Mouse (Mus musculus) embryonic facial prominence, embryonic 10.5 days (tissue): ENCODE data around the gene Akap10. TPM values are rescaled to one million over a fixed set of nuclear protein-coding genes. Genes with fewer than 3 reads are reported as not detected.

Experiments used
- DNase-seq: peaks from one replicate; pipeline ENCODE4 v3.0.0-alpha.2; 2017; ENCODE audit warnings: low spot score
- H3K27ac ChIP-seq: fragments of 300-500 bp; sonication (generic); replicated peaks from 2 replicates; pipeline ENCODE4 v1.5.1; 2016; ENCODE audit warnings: mild to moderate bottlenecking
- H3K27me3 ChIP-seq: fragments of 300-500 bp; sonication (generic); replicated peaks from 2 replicates; pipeline ENCODE4 v1.6.1; 2016; ENCODE audit warnings: low read depth, mild to moderate bottlenecking; ENCODE audit not compliant: poor library complexity, severe bottlenecking
- H3K36me3 ChIP-seq: fragments of 300-500 bp; sonication (generic); replicated peaks from 2 replicates; pipeline ENCODE4 v1.6.1; 2016; ENCODE audit warnings: mild to moderate bottlenecking, moderate library complexity
- H3K4me1 ChIP-seq: fragments of 300-500 bp; sonication (generic); 2 replicates; pipeline ENCODE4 v1.6.1; 2016
- H3K4me3 ChIP-seq: fragments of 300-500 bp; sonication (generic); 2 replicates; pipeline ENCODE4 v1.5.1; 2016; ENCODE audit warnings: mild to moderate bottlenecking, moderate library complexity
- H3K9me3 ChIP-seq: fragments of 300-500 bp; sonication (generic); 2 replicates; pipeline ENCODE4 v1.6.1; 2016; ENCODE audit warnings: mild to moderate bottlenecking
- WGBS: fragments of 180-500 bp; shearing (Covaris S2); methylation state at CpG from one replicate; pipeline ENCODE4 v1.1.7; 2016; 5-methylcytosine and 5-hydroxymethylcytosine counted together
- polyA plus RNA-seq: library from polyadenylated mRNA; unstranded; fragments of >200 nt; fragmentation: Nextera tagmentation; extraction: Ambion mirVana; gene quantifications from 2 replicates; pipeline ENCODE4 v1.2.1, GENCODE M21; 2016

The Akap10 gene
- polyA plus RNA-seq, 1 experiment from 2014 or later, result 18.6 TPM

- no peaks in the 10 kb centered on the region for H3K27me3 ChIP-seq
- H3K9me3 ChIP-seq, result no peaks in the 10 kb centered on the region
- H3K27ac ChIP-seq, result no peak overlapping the region
- WGBS, result 92% methylated on average over 3 of the region's 3 CpGs
- no peaks in the 10 kb centered on the region for H3K4me1 ChIP-seq
- no peak for DNase-seq
- H3K4me3 ChIP-seq, result no peak overlapping the region
- H3K36me3 ChIP-seq, result peaks cover 61% of the 10 kb centered on the region
These were observed 10.3 kb downstream of the Akap10 start for GRCm38 (mm10) chr11:61919702-61920101.

- H3K4me3 ChIP-seq, result no peak overlapping the region
- peaks cover 93% of the 10 kb centered on the region for H3K36me3 ChIP-seq
- H3K4me1 ChIP-seq, result no peaks in the 10 kb centered on the region
- DNase-seq, result no peak
- H3K27ac ChIP-seq, result no peak overlapping the region
- H3K27me3 ChIP-seq, result no peaks in the 10 kb centered on the region
- H3K9me3 ChIP-seq, result no peaks in the 10 kb centered on the region
These were observed 21.7 kb downstream of the Akap10 start for GRCm38 (mm10) chr11:61908315-61908714.

- H3K27me3 ChIP-seq, result no peaks in the 10 kb centered on the region
- 84% methylated on average over 5 of the region's 5 CpGs for WGBS
- peaks cover 91% of the 10 kb centered on the region for H3K36me3 ChIP-seq
- H3K4me3 ChIP-seq, result no peak overlapping the region
- no peak overlapping the region for H3K27ac ChIP-seq
- H3K4me1 ChIP-seq, result no peaks in the 10 kb centered on the region
- DNase-seq, result no peak
- no peaks in the 10 kb centered on the region for H3K9me3 ChIP-seq
These were observed 47.9 kb downstream of the Akap10 start for GRCm38 (mm10) chr11:61882183-61882582.

- H3K4me1 ChIP-seq, result no peaks in the 10 kb centered on the region
- DNase-seq, result no peak
- no peak overlapping the region for H3K27ac ChIP-seq
- no peaks in the 10 kb centered on the region for H3K9me3 ChIP-seq
- H3K27me3 ChIP-seq, result no peaks in the 10 kb centered on the region
- no peak overlapping the region for H3K4me3 ChIP-seq
- peaks cover 96% of the 10 kb centered on the region for H3K36me3 ChIP-seq
These were observed 50.1 kb downstream of the Akap10 start for GRCm38 (mm10) chr11:61879921-61880320.

GRCm38 (mm10) chr11:61871881-61872280 lies 58.2 kb downstream of the Akap10 start:
- Histone ChIP-seq H3K27me3 (no peaks in the 10 kb centered on the region), H3K4me3 (no peak overlapping the region), H3K27ac (no peak overlapping the region), H3K36me3 (peaks cover 91% of the 10 kb centered on the region), H3K4me1 (no peaks in the 10 kb centered on the region), H3K9me3 (no peaks in the 10 kb centered on the region)
- DNase-seq, result no peak
- WGBS, result 94% methylated on average over 5 of the region's 5 CpGs

GRCm38 (mm10) chr11:61866856-61867255 lies 63.2 kb downstream of the Akap10 start:
- H3K9me3 ChIP-seq, result no peaks in the 10 kb centered on the region
- peaks cover 46% of the 10 kb centered on the region for H3K36me3 ChIP-seq
- no peaks in the 10 kb centered on the region for H3K4me1 ChIP-seq

GRCm38 (mm10) chr11:61861781-61862547 lies 68.1 kb downstream of the Akap10 start:
- Histone ChIP-seq H3K4me3 (no peak overlapping the region), H3K27ac (no peak overlapping the region), H3K36me3 (peaks cover 5% of the 10 kb centered on the region), H3K9me3 (no peaks in the 10 kb centered on the region), H3K4me1 (no peaks in the 10 kb centered on the region), H3K27me3 (no peaks in the 10 kb centered on the region)
- 78% methylated on average over 6 of the region's 6 CpGs for WGBS
- no peak for DNase-seq

More at GRCm38 (mm10) chr11:61866856-61867255, 63.2 kb downstream of the Akap10 start:
- Histone ChIP-seq H3K4me3 (no peak overlapping the region), H3K27ac (no peak overlapping the region), H3K27me3 (no peaks in the 10 kb centered on the region)
- DNase-seq, result no peak

GRCm38 (mm10) chr11:61859316-61859715 lies 70.7 kb downstream of the Akap10 start:
- WGBS, result 68% methylated on average over 1 of the region's 1 CpGs
- DNase-seq, result no peak
- H3K27ac ChIP-seq, result no peak overlapping the region

GRCm38 (mm10) chr11:61855539-61855938 lies 74.5 kb downstream of the Akap10 start:
- peaks cover 2% of the 10 kb centered on the region; the same call in 1 of the 2 replicates for H3K36me3 ChIP-seq
- 51% methylated on average over 6 of the region's 6 CpGs for WGBS
- peak overlapping the region; percentile 97 for H3K4me3 ChIP-seq
- no peak for DNase-seq
- H3K27me3 ChIP-seq, result no peaks in the 10 kb centered on the region
- H3K9me3 ChIP-seq, result no peaks in the 10 kb centered on the region
- peaks cover 21% of the 10 kb centered on the region for H3K4me1 ChIP-seq
- peak overlapping the region; percentile 96 for H3K27ac ChIP-seq

More at GRCm38 (mm10) chr11:61859316-61859715, 70.7 kb downstream of the Akap10 start:
- no peaks in the 10 kb centered on the region for H3K36me3 ChIP-seq
- peaks cover 9% of the 10 kb centered on the region; the same call in 1 of the 2 replicates for H3K4me1 ChIP-seq
- H3K9me3 ChIP-seq, result no peaks in the 10 kb centered on the region
- H3K27me3 ChIP-seq, result no peaks in the 10 kb centered on the region
- H3K4me3 ChIP-seq, result no peak overlapping the region

GRCm38 (mm10) chr11:61854988-61855411 lies 75.1 kb downstream of the Akap10 start, which contains the start of gene Ulk2:
TSS of gene Ulk2 (minus strand) at chr11:61855073.
- Histone ChIP-seq H3K27ac (peak within 1 kb of the TSS; percentile 96), H3K27me3 (no peaks in the 10 kb centered on the region)

GRCm38 (mm10) chr11:61854211-61854987 lies 75.7 kb downstream of the Akap10 start:
- peak; percentile 85 for DNase-seq
- Histone ChIP-seq H3K4me1 (peaks cover 21% of the 10 kb centered on the region), H3K27ac (peak overlapping the region; percentile 96), H3K4me3 (peak overlapping the region; percentile 97), H3K27me3 (no peaks in the 10 kb centered on the region), H3K36me3 (peaks cover 6% of the 10 kb centered on the region; the same call in 1 of the 2 replicates), H3K9me3 (no peaks in the 10 kb centered on the region)
- WGBS, result under 1% methylated on average over 87 of the region's 87 CpGs

More at GRCm38 (mm10) chr11:61854988-61855411, 75.1 kb downstream of the Akap10 start, which contains the start of gene Ulk2:
- Histone ChIP-seq H3K4me1 (peaks cover 21% of the 10 kb centered on the region), H3K36me3 (peaks cover 3% of the 10 kb centered on the region; the same call in 1 of the 2 replicates), H3K9me3 (no peaks in the 10 kb centered on the region), H3K4me3 (peak within 1 kb of the TSS; percentile 97)
- DNase-seq, result peak; percentile 91
- under 1% methylated on average over 58 of the region's 58 CpGs for whole genome bisulfite sequencing

GRCm38 (mm10) chr11:61853659-61854058 lies 76.4 kb downstream of the Akap10 start:
- Histone ChIP-seq H3K27me3 (no peaks in the 10 kb centered on the region), H3K36me3 (peaks cover 8% of the 10 kb centered on the region; the same call in 1 of the 2 replicates), H3K4me3 (peak overlapping the region; percentile 97), H3K4me1 (peaks cover 21% of the 10 kb centered on the region), H3K27ac (peak overlapping the region; percentile 96), H3K9me3 (no peaks in the 10 kb centered on the region)
- 10% methylated on average over 5 of the region's 5 CpGs for WGBS
- DNase-seq, result no peak
